Mouse (Mus musculus) adrenal gland, postnatal 10 days (tissue): Measurements from ENCODE around the gene Ankrd33. TPM values are rescaled to one million over a fixed set of nuclear protein-coding genes. Genes with fewer than 3 reads are reported as not detected.
A peak's percentile ranks its signal among the peaks of the same experiment; 100 is the strongest.
"Not testable (repeated sequence)": the region's sequence is repeated elsewhere in the genome, so short reads cannot be mapped to it uniquely, and the experiment has no call there.

ENCODE experiments used
- DNase-seq: peaks from one replicate; pipeline ENCODE4 v3.0.0; 2021; ENCODE audit warnings: mixed read lengths
- total RNA-seq, 2 experiments: library from RNA; stranded (reverse); gene quantifications; 2 replicates each; pipeline ENCODE4 v1.2.3; 2021

Gene Ankrd33
- total RNA-seq, 2 experiments from 2014 or later, result 0.24 to 0.33 TPM

- no peak for DNase-seq
Measured at GRCm38 (mm10) chr15:101086451-101086850, 29.1 kb upstream of the Ankrd33 start.

- DNase-seq, result peak; percentile 91
Measured at GRCm38 (mm10) chr15:101086956-101087355, 28.6 kb upstream of the Ankrd33 start.

GRCm38 (mm10) chr15:101088291-101088690, 27.3 kb upstream of the Ankrd33 start:
- no peak for DNase-seq

GRCm38 (mm10) chr15:101091551-101091950, 24.0 kb upstream of the Ankrd33 start:
- DNase-seq, result no peak

GRCm38 (mm10) chr15:101092121-101092828, 23.3 kb upstream of the Ankrd33 start:
- DNase-seq, result no peak

GRCm38 (mm10) chr15:101092829-101093648, 22.5 kb upstream of the Ankrd33 start:
- DNase-seq, result peak; percentile 75

- DNase-seq, result no peak
Measured at GRCm38 (mm10) chr15:101093988-101094387, 21.6 kb upstream of the Ankrd33 start.

- no peak for DNase-seq
Measured at GRCm38 (mm10) chr15:101094979-101095378, 20.6 kb upstream of the Ankrd33 start.

GRCm38 (mm10) chr15:101095392-101095791, 20.2 kb upstream of the Ankrd33 start:
- DNase-seq, result no peak

- peak; percentile 56 for DNase-seq
Measured at GRCm38 (mm10) chr15:101097985-101098651, 17.4 kb upstream of the Ankrd33 start.

GRCm38 (mm10) chr15:101100996-101101395, 14.6 kb upstream of the Ankrd33 start:
- DNase-seq, result no peak

- DNase-seq, result no peak
Measured at GRCm38 (mm10) chr15:101103605-101104304, 11.8 kb upstream of the Ankrd33 start.

GRCm38 (mm10) chr15:101105496-101105994, 10.0 kb upstream of the Ankrd33 start:
- peak; percentile 93 for DNase-seq

GRCm38 (mm10) chr15:101106011-101106410, 9.5 kb upstream of the Ankrd33 start:
- DNase-seq, result peak; percentile 64

- DNase-seq, result no peak
Measured at GRCm38 (mm10) chr15:101107906-101108671, 7.5 kb upstream of the Ankrd33 start.

- DNase-seq, result peak; percentile 78
Measured at GRCm38 (mm10) chr15:101113176-101113575, 2.4 kb upstream of the Ankrd33 start.

GRCm38 (mm10) chr15:101113778-101114177, 1.8 kb upstream of the Ankrd33 start:
- DNase-seq, result not testable (repeated sequence)

- peak; percentile 63 for DNase-seq
Measured at GRCm38 (mm10) chr15:101118399-101119125, 3.0 kb downstream of the Ankrd33 start.

GRCm38 (mm10) chr15:101121411-101122289, 6.1 kb downstream of the Ankrd33 start:
- no peak for DNase-seq

- no peak for DNase-seq
Measured at GRCm38 (mm10) chr15:101122290-101122589, 6.7 kb downstream of the Ankrd33 start.
